Mouse (Mus musculus) embryonic fibroblast, embryonic 13.5 days (primary cell): ENCODE measurements around the gene Gm17571.

ENCODE experiments used
- CTCF ChIP-seq: IDR thresholded peaks from 2 replicates; pipeline ENCODE4 v1.5.1; 2011; ENCODE audit warnings: mild to moderate bottlenecking, control low read depth, low read length, moderate library complexity, borderline replicate concordance; ENCODE audit not compliant: insufficient read depth
- POLR2A ChIP-seq: IDR thresholded peaks from 2 replicates; pipeline ENCODE4 v1.6.1; 2011; ENCODE audit warnings: low read depth, mild to moderate bottlenecking, control low read depth, low read length, moderate library complexity

DNA sequence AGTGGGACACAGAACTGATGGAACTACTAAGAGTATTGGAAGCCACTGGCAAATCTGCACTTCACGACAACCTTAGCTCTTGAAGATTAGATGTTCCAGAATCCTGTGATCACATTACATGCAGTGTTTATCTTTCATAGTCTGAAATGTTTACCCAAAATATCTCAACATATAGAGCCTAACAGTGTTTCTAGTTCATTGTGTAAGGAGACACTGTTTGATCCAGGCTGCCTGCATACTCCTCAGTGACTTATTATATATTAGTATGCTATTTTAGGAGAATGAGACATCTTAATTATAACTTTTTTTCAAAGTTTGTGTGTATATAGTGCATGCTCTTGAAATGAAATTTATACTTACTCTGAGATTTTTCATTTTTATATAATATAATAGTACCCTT, 39.4 kb upstream of the Gm17571 start:
- TF ChIP-seq CTCF: no peak
- no peak for TF ChIP-seq POLR2A
